Mouse (Mus musculus): ENCODE data around the gene Dleu7. TPM values are rescaled to one million over a fixed set of nuclear protein-coding genes. Genes with fewer than 3 reads are reported as not detected.

Dleu7 gene
- polyA plus RNA-seq, 2 experiments: 0.07 TPM; not detected in 1

DNA sequence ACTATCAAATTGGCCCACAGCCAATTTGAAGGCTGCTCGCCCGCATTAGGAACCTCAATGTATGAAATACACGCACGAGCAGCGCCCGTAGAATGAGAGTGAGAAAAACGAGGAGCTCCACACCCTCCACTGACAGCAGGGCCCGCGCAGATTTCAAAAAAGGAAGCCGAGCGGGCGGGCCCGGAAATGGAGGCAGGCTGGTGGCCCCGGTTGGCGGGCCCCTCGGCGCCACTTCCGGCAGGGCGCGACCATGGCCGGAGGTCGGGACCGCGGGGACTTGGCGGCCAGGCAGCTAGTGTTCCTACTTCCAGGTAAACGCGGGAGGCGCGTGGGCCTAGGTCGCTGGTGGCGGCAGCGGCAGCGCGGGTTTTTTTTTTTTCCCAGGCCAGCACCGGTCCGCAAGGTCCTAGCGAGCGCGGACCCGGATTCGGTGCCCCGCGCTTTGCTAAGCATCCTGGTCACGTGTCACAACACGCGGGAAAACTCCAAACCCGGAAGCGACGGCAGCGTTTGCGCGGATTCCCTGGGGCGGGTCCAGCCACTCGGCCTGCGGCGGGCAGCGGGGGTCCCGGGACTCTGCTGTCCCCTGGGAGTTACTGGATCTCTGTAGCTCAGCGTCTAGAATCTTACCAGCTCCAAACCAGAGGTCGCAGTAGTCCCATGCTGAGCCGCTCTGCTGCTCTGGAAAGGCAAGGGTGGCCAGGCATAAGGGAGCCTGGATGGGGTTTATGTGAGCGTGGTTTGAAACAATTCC lies 39.2 kb upstream of the Dleu7 start:
- under 1% methylated on average over 62 of the region's 62 CpGs for WGBS (ENCODE audit: insufficient replicate concordance)
- Histone ChIP-seq H3K4me2 (ENCODE audit: low read depth) (peak overlapping the region; percentile 77), H3K27me3 (ENCODE audit: control insufficient read depth, insufficient read depth, low read length) (no peaks in the 10 kb centered on the region), H3K36me3 (replicated peaks; ENCODE audit: control insufficient read depth, insufficient read depth, low read depth) (no peaks in the 10 kb centered on the region), H3K4me1 (replicated peaks; ENCODE audit: control insufficient read depth in 2 of 2, insufficient read depth in 2 of 2, low read length in 1 of 2) (peaks cover 18 to 30% of the 10 kb centered on the region in 2 experiments), H3K9ac (replicated peaks) (peak overlapping the region; percentile 97), H3K4me3 (ENCODE audit: insufficient read depth in 1 of 2, low read depth in 2 of 2, low read length in 2 of 2) (peak overlapping the region; percentile 93 to 94), H3K27ac (peak overlapping the region; percentile 87), H3K9me3 (ENCODE audit: control insufficient read depth, low read length) (no peaks in the 10 kb centered on the region)
- ATAC-seq (ENCODE audit: insufficient read depth) (peak; percentile 94), DNase-seq (ENCODE audit: low read depth in 3 of 3, low spot score in 3 of 3) (peak; percentile 78 to 82 (median 80))
- TF ChIP-seq EP300 (IDR thresholded peaks at IDR 0.05; ENCODE audit: low read depth) (peak; percentile 59), CTCF (IDR thresholded peaks at IDR 0.05; ENCODE audit: low read depth) (no peak)

DNA sequence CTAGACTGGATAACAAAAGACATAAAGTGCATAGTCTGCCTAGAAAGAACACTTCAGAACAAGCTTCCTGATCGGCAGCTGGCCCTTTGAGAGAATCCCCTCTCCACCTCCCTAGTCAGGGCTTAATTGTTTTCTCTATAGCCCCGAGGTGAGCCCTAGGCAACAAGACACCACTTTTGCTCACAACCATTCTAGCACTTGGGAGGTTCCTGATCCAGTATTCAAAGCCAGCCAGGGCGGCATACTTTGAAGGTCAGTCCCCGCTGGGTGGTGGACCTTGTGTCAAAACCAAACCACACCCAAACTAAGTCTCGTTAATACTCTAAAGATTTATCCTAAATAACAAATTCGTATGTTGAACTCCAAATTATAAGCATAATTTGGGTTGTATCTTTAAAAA lies 38.6 kb upstream of the Dleu7 start:
- no peaks in the 10 kb centered on the region for H3K9me3 ChIP-seq (ENCODE audit: control insufficient read depth, low read length)
- H3K4me3 ChIP-seq (ENCODE audit: insufficient read depth in 1 of 2, low read depth in 2 of 2, low read length in 2 of 2): peak overlapping the region; percentile 93 to 94
- TF ChIP-seq EP300 (IDR thresholded peaks at IDR 0.05; ENCODE audit: low read depth): no peak
- no peak for TF ChIP-seq CTCF (IDR thresholded peaks at IDR 0.05; ENCODE audit: low read depth)
- H3K9ac ChIP-seq (replicated peaks): peak overlapping the region; percentile 97
- peak in 1 of 3 experiments; percentile 32 for DNase-seq (ENCODE audit: low read depth in 3 of 3, low spot score in 3 of 3)
- peak overlapping the region; percentile 87 for H3K27ac ChIP-seq
- 12% methylated on average over 6 of the region's 6 CpGs for WGBS (ENCODE audit: insufficient replicate concordance)
- H3K36me3 ChIP-seq (replicated peaks; ENCODE audit: control insufficient read depth, insufficient read depth, low read depth): no peaks in the 10 kb centered on the region
- H3K27me3 ChIP-seq (ENCODE audit: control insufficient read depth, insufficient read depth, low read length): no peaks in the 10 kb centered on the region
- ATAC-seq (ENCODE audit: insufficient read depth): peak; percentile 46; the same call in 1 of the 2 replicates
- H3K4me1 ChIP-seq (replicated peaks; ENCODE audit: control insufficient read depth in 2 of 2, insufficient read depth in 2 of 2, low read length in 1 of 2): peaks cover 18 to 30% of the 10 kb centered on the region in 2 experiments
- peak overlapping the region; percentile 77 for H3K4me2 ChIP-seq (ENCODE audit: low read depth)

- H3K9ac ChIP-seq (replicated peaks): 0 out of 2 replicates have a peak overlapping the region, but pooled peaks have one; percentile 18
- 58% methylated on average over 3 of the region's 3 CpGs for WGBS (ENCODE audit: insufficient replicate concordance)
- no peak overlapping the region for H3K4me2 ChIP-seq (ENCODE audit: low read depth)
- no peak for TF ChIP-seq CTCF (IDR thresholded peaks at IDR 0.05; ENCODE audit: low read depth)
- no peak for TF ChIP-seq EP300 (IDR thresholded peaks at IDR 0.05; ENCODE audit: low read depth)
- ATAC-seq (ENCODE audit: insufficient read depth) (no peak), DNase-seq (ENCODE audit: low read depth in 3 of 3, low spot score in 3 of 3) (no peak)
- H3K27me3 ChIP-seq (ENCODE audit: control insufficient read depth, insufficient read depth, low read length): no peaks in the 10 kb centered on the region
- no peaks in the 10 kb centered on the region for H3K36me3 ChIP-seq (replicated peaks; ENCODE audit: control insufficient read depth, insufficient read depth, low read depth)
- peaks cover 18 to 30% of the 10 kb centered on the region in 2 experiments for H3K4me1 ChIP-seq (replicated peaks; ENCODE audit: control insufficient read depth in 2 of 2, insufficient read depth in 2 of 2, low read length in 1 of 2)
- H3K9me3 ChIP-seq (ENCODE audit: control insufficient read depth, low read length): no peaks in the 10 kb centered on the region
- H3K4me3 ChIP-seq (ENCODE audit: insufficient read depth in 1 of 2, low read depth in 2 of 2, low read length in 2 of 2): no peak overlapping the region
- no peak overlapping the region for H3K27ac ChIP-seq
These were observed 36.8 kb upstream of the Dleu7 start for GRCm38 (mm10) chr14:62329631-62330030.

GRCm38 (mm10) chr14:62328606-62329005 lies 35.8 kb upstream of the Dleu7 start:
- ATAC-seq (ENCODE audit: insufficient read depth) (no peak), DNase-seq (ENCODE audit: low read depth in 3 of 3, low spot score in 3 of 3) (no peak)
- Histone ChIP-seq H3K9me3 (ENCODE audit: control insufficient read depth, low read length) (no peaks in the 10 kb centered on the region), H3K4me1 (replicated peaks; ENCODE audit: control insufficient read depth in 2 of 2, insufficient read depth in 2 of 2, low read length in 1 of 2) (peaks cover 15 to 27% of the 10 kb centered on the region in 2 experiments), H3K36me3 (replicated peaks; ENCODE audit: control insufficient read depth, insufficient read depth, low read depth) (no peaks in the 10 kb centered on the region), H3K27me3 (ENCODE audit: control insufficient read depth, insufficient read depth, low read length) (no peaks in the 10 kb centered on the region), H3K4me3 (ENCODE audit: insufficient read depth in 1 of 2, low read depth in 2 of 2, low read length in 2 of 2) (no peak overlapping the region), H3K4me2 (ENCODE audit: low read depth) (no peak overlapping the region), H3K9ac (replicated peaks) (no peak overlapping the region), H3K27ac (no peak overlapping the region)
- 46% methylated on average over 6 of the region's 6 CpGs for WGBS (ENCODE audit: insufficient replicate concordance)
- TF ChIP-seq EP300 (IDR thresholded peaks at IDR 0.05; ENCODE audit: low read depth) (no peak), CTCF (IDR thresholded peaks at IDR 0.05; ENCODE audit: low read depth) (no peak)

- peaks cover 8 to 20% of the 10 kb centered on the region in 2 experiments for H3K4me1 ChIP-seq (replicated peaks; ENCODE audit: control insufficient read depth in 2 of 2, insufficient read depth in 2 of 2, low read length in 1 of 2)
- no peak overlapping the region for H3K4me2 ChIP-seq (ENCODE audit: low read depth)
- TF ChIP-seq EP300 (IDR thresholded peaks at IDR 0.05; ENCODE audit: low read depth): no peak
- no peak for TF ChIP-seq CTCF (IDR thresholded peaks at IDR 0.05; ENCODE audit: low read depth)
- ATAC-seq (ENCODE audit: insufficient read depth): no peak
- H3K4me3 ChIP-seq (ENCODE audit: insufficient read depth in 1 of 2, low read depth in 2 of 2, low read length in 2 of 2): no peak overlapping the region
- H3K9ac ChIP-seq (replicated peaks): no peak overlapping the region
- DNase-seq (ENCODE audit: low read depth in 3 of 3, low spot score in 3 of 3): no peak
- H3K9me3 ChIP-seq (ENCODE audit: control insufficient read depth, low read length): no peaks in the 10 kb centered on the region
- H3K27me3 ChIP-seq (ENCODE audit: control insufficient read depth, insufficient read depth, low read length): no peaks in the 10 kb centered on the region; the same call in 1 of the 2 replicates
- no peaks in the 10 kb centered on the region for H3K36me3 ChIP-seq (replicated peaks; ENCODE audit: control insufficient read depth, insufficient read depth, low read depth)
- WGBS (ENCODE audit: insufficient replicate concordance): 20% methylated on average over 2 of the region's 2 CpGs
- no peak overlapping the region for H3K27ac ChIP-seq
These were observed 34.3 kb upstream of the Dleu7 start for GRCm38 (mm10) chr14:62327171-62327570.

Measured in liver, embryonic 14.5 days (tissue).